Mouse (Mus musculus): ENCODE results near the gene Ugp2. TPM values are rescaled to one million over a fixed set of nuclear protein-coding genes. Genes with fewer than 3 reads are reported as not detected.

Ugp2 gene
- 12.2 TPM for polyA plus RNA-seq (2015; fragmentation: Illumina TruSeq; extraction: RNeasy Lipid Tissue Mini Kit (QIAGEN cat#74804); ENCODE audit: insufficient read depth, low read depth, low replicate concordance)

DNA sequence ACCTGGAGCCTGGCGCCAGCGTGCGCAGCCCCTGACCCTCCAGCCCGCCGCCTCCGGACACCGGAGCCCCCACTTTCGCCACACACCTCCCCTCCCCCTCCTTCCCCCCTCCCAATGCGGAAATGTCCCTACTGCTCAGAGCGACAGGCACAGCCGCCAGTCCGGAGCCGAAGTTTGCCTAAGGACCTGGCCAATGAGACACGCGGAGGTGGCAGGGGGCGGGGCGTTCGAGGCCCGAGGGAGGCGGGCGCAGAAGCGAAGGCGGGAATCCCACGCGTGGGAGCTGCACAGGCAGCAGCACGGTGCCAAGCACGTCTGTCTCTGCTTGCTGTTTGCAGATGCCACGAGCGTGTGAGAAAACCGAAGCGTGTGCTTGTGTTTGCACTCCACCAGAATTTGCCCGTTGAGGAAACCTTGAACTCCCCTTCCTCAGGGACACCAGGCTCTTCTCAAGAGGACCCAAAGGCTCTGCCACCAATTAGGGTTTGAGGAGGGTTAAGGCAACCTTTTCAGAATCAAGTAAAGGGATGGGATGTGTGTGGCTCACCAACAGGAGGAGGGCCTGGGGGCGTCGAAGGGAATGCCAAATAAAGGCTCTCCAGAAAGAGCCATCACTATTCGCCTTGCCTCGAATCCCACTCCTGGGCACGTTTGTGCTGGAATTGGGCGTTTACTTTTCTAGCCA, at the start of gene Ugp2:
Gene Ugp2 (minus strand): TSS at position 80 of the 685 bp plus-strand sequence.

Other genes starting within 250 kb of the Ugp2 start
- 9.4 TPM for gene Vps54, start 131.9 kb downstream of the Ugp2 start, polyA plus RNA-seq (2015; fragmentation: Illumina TruSeq; extraction: RNeasy Lipid Tissue Mini Kit (QIAGEN cat#74804); ENCODE audit: insufficient read depth, low read depth, low replicate concordance)
- gene Wdpcp, start 201.0 kb upstream of the Ugp2 start, polyA plus RNA-seq (2015; fragmentation: Illumina TruSeq; extraction: RNeasy Lipid Tissue Mini Kit (QIAGEN cat#74804); ENCODE audit: insufficient read depth, low read depth, low replicate concordance), result 2.5 TPM
- 31.9 TPM for gene Mdh1, start 201.2 kb upstream of the Ugp2 start, polyA plus RNA-seq (2015; fragmentation: Illumina TruSeq; extraction: RNeasy Lipid Tissue Mini Kit (QIAGEN cat#74804); ENCODE audit: insufficient read depth, low read depth, low replicate concordance)

All from pancreas, adult 10 weeks (tissue).